Mouse (Mus musculus): Measurements from ENCODE around the gene Slc17a4.

The Slc17a4 gene

GRCm38 (mm10) chr13:23892592-23893268 is 22.1 kb downstream of the Slc17a4 start:
- DNase-seq (ENCODE audit: extremely low spot score, low spot score) = no peak

DNA sequence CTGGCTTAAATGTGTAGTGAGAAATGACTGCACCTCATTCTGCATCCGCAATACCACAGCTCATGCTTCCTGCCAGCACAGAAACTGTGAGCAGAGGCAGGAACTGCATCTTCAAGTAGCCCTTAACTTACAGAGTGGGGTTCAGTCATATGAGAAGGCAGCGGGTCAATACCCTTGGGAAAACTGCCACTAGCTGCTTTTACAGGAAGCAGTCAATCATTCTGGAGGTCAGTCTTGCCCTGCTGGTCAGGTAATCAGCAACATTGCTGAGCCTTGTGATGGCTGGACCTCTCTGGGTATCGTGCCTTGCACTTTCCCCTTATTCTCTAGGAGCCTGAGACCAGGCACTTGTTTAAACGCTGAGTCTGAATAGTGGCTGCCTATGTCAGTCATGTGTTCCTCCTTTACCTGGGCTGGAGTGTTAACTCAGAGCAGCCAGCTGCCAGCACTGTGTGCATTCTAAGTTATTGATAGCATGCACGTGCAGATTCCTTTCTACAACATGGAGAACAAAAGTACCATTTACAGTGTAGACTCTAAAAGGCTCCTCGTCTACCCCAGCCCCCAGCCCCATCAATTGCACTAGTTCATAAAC is 25.7 kb downstream of the Slc17a4 start:
- DNase-seq (ENCODE audit: extremely low spot score, low spot score) = peak; percentile 31

GRCm38 (mm10) chr13:23887026-23887725 is 27.6 kb downstream of the Slc17a4 start:
- DNase-seq (ENCODE audit: extremely low spot score, low spot score) = no peak

DNA sequence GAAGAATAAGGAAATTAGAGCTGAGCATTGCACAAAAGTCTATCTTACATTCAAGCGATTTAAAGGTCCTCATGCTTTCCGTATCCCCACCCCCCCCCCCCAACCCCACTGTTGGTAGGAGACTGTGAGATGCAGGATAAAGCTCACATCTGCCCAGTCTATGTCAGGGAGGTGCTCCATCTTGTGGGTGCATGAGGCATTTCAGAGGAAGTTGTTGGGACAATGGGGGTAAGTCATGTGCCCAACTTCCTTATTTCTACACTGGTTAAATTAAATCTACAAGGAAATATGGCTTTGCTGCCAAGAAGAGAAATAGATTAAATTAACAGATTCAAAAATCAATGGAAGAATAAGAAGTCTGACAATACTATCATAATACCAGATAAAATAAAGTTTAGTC is 29.3 kb downstream of the Slc17a4 start:
- DNase-seq (ENCODE audit: extremely low spot score, low spot score) = no peak

GRCm38 (mm10) chr13:23879636-23880035 is 35.2 kb downstream of the Slc17a4 start:
- no peak for DNase-seq (ENCODE audit: extremely low spot score, low spot score)

GRCm38 (mm10) chr13:23879106-23879505 is 35.7 kb downstream of the Slc17a4 start:
- DNase-seq (ENCODE audit: extremely low spot score, low spot score) = no peak

DNA sequence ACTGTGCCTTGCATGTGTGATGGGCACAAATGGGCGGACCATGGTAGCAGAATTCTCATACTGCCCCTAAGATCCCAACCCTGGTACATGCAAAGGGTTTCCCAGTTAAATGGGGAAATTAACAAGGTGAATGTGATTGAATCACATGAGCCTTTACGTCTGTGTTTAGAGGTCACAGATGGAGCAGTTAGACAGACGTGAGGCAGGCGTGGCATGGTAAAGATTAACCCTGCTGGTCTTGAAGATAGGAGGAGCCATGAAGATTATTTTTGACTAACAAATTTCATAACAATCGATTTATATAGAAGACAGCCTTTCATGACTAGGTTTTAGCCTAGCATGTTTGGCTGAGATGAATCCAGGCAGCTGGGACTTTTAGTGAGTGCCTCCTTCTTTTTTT is 41.7 kb downstream of the Slc17a4 start:
- no peak for DNase-seq (ENCODE audit: extremely low spot score, low spot score)

DNA sequence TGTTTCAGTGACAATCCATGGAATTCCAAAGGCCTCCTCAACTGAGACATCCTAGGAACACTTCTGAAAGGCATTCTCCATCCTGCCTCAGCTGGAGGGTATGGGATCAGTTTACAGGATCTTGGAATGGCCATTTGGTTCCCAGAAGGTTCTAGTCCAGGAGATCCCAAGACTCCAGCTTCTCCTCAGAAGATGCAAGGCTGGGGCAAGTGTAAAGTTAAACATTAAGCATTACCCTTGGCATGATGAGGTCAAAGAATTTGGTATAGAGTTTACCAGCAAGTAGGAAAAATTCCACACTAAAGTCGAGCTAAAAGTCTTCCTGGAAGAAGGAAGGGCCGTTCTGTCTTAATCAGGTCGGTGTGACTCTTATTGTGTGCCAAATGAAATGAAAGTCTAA is 44.8 kb downstream of the Slc17a4 start:
- DNase-seq (ENCODE audit: extremely low spot score, low spot score) = no peak

GRCm38 (mm10) chr13:23868790-23869533 is 45.8 kb downstream of the Slc17a4 start:
- DNase-seq (ENCODE audit: extremely low spot score, low spot score) = no peak

- DNase-seq (ENCODE audit: extremely low spot score, low spot score) = no peak
These were observed 47.4 kb downstream of the Slc17a4 start, which contains the start of gene Slc17a1 for GRCm38 (mm10) chr13:23867405-23867804. TSS of gene Slc17a1 (plus strand) at chr13:23867750.

- no peak for DNase-seq (ENCODE audit: extremely low spot score, low spot score)
These were observed 47.8 kb downstream of the Slc17a4 start for GRCm38 (mm10) chr13:23867000-23867399.

GRCm38 (mm10) chr13:23866086-23866710 is 48.6 kb downstream of the Slc17a4 start:
- DNase-seq (ENCODE audit: extremely low spot score, low spot score) = no peak

DNA sequence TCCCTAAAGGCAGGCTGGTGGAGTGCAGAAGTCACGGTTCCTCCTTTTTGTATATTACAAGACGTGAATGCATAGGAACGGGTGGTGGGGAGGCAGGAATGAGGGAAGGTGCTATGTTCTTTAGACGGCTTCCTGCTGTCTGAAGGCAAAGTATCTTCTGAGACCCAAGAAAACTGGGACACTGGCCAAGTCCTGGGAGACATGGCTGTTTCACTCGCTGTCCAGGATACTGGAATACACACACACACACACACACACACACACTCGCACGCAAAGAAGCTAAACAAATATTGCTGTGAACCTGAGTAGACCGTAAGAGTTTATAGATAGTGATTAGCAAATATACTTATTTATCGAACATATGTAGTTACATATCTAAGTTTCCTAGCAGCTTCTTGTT is 50.1 kb downstream of the Slc17a4 start:
- DNase-seq (ENCODE audit: extremely low spot score, low spot score) = no peak

GRCm38 (mm10) chr13:23861815-23862214 is 53.0 kb downstream of the Slc17a4 start:
- no peak for DNase-seq (ENCODE audit: extremely low spot score, low spot score)

- no peak for DNase-seq (ENCODE audit: extremely low spot score, low spot score)
These were observed 58.4 kb downstream of the Slc17a4 start for GRCm38 (mm10) chr13:23856401-23856800.

DNA sequence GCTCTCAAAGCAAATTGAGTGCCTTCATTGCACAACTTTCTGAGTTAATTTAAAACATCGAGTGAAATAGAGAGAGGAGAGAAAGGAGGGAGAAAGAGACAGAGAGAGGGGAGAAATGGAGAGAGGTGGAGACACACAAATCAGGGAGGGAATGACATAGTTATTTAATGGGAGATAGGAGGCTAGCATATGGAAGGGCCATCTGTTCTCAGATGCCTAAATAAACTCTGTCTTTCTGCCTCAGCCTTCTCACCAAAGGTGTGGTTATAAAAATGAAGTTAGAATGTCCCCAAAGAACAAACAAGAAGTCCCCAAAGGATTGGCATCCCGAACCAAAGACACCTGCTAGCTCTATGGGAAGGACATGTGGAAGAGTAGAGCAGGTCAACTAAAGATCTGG is 65.5 kb downstream of the Slc17a4 start:
- DNase-seq (ENCODE audit: extremely low spot score, low spot score) = no peak
